Mouse (Mus musculus) erythroblast, embryonic 14.5 days (primary cell): ENCODE results near the gene Apoa4.

Experiments used
- GATA1 ChIP-seq: IDR thresholded peaks from 2 replicates; pipeline ENCODE4 v1.6.1; 2012; ENCODE audit warnings: low read length, inconsistent platforms, mixed read lengths
- TAL1 ChIP-seq: IDR thresholded peaks from 3 replicates; pipeline ENCODE4 v1.6.1; 2012; ENCODE audit warnings: low read length, inconsistent platforms, mixed read lengths

DNA sequence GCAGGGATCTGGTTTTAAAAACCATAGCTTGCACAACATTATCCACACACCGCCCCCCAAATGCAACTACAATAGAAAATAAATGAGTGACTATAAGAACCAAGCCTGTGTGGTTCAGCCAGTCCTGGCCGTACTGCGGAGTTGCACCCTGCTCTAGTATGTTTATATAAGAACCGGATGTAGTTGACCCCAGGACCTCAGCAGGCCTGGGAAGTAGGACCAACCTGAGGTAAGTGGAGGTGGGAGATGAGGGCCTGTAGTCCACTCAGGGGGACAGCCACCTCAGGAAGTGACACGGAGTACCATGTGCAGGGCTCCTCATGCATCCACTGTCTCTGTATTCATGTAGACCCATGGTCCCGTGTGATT lies 33.0 kb upstream of the Apoa4 start:
- TF ChIP-seq GATA1, result no peak
- no peak for TF ChIP-seq TAL1
